10 mouse cellular contexts compared by ENCODE assay signal in genomic region chr16:30772802-30773201, GRCm38 (mm10).
A peak's percentile ranks its signal among the peaks of the same experiment; 100 is the strongest.
DNase-seq lines count a peak whose midpoint lies in the region; ATAC-seq and TF ChIP-seq lines count a peak whose summit lies in the region.
"Had no signal": no experiment of that assay in that cellular context is flagged by ENCODE, and none has a peak within 500 bp of the region (broad histone marks: within the 10 kb centered on the region; RNA-seq: fewer than 3 reads in every experiment).

No protein-coding gene starts in this region.

- no peak overlapping the region for H3K27ac ChIP-seq in kidney, postnatal 0 days
- H3K27ac ChIP-seq: hindbrain, embryonic 15.5 days had no signal

- WGBS in kidney, postnatal 0 days: 44% methylated on average over 3 of the region's 3 CpGs

- no peaks in the 10 kb centered on the region for H3K9me3 ChIP-seq in kidney, postnatal 0 days (replicated peaks; ENCODE audit: low read length)
- H3K9me3 ChIP-seq: hindbrain, embryonic 15.5 days had no signal

- TF ChIP-seq CTCF in kidney, postnatal 0 days (IDR thresholded peaks at IDR 0.05; ENCODE audit: low read depth): no peak

- no peak overlapping the region for H3K4me2 ChIP-seq in kidney, postnatal 0 days (ENCODE audit: low read length)
- H3K4me2 ChIP-seq: hindbrain, embryonic 15.5 days had no signal

- intact Hi-C loops in heart, postnatal 14 days (cut with DNase I): no loop called here

- H3K36me3 ChIP-seq in kidney, postnatal 0 days (ENCODE audit: insufficient read depth, low read length): no peaks in the 10 kb centered on the region
- H3K36me3 ChIP-seq: hindbrain, embryonic 15.5 days had no signal

- ATAC-seq in kidney, postnatal 0 days (replicated peaks; ENCODE audit: low FRiP score, low read depth): no peak

- H3K9ac ChIP-seq in kidney, postnatal 0 days (ENCODE audit: low read depth, low read length): no peak overlapping the region
- H3K9ac ChIP-seq: hindbrain, embryonic 15.5 days had no signal

- H3K4me1 ChIP-seq in kidney, postnatal 0 days (replicated peaks; ENCODE audit: insufficient read depth, low read length): peaks cover 18% of the 10 kb centered on the region

- peak; percentile 24 for DNase-seq in embryo, embryonic 10 days (ENCODE audit: low spot score)
- DNase-seq in embryo, embryonic 10.5 days (ENCODE audit: low spot score): no peak
- peak; percentile 59 for DNase-seq in kidney, postnatal 0 days (ENCODE audit: low spot score)
- DNase-seq in kidney, adult 11 months: no peak
- DNase-seq in heart, postnatal 14 days: peak; percentile 39 to 49
- DNase-seq in lung, postnatal 36 days: peak; percentile 65
- DNase-seq in left cerebral cortex, adult 9 months (ENCODE audit: low spot score in 2 of 2): no peak
- no peak for DNase-seq in ovary, adult 18-20 months (ENCODE audit: low spot score)
- DNase-seq: cerebellum, adult 11-12 months had no signal

- no peaks in the 10 kb centered on the region for H3K27me3 ChIP-seq in kidney, postnatal 0 days (ENCODE audit: insufficient read depth, low read length)
- H3K27me3 ChIP-seq: hindbrain, embryonic 15.5 days had no signal

- no peak overlapping the region for H3K4me3 ChIP-seq in kidney, postnatal 0 days (replicated peaks; ENCODE audit: low read depth, low read length)
- H3K4me3 ChIP-seq: hindbrain, embryonic 15.5 days had no signal

Comparison
In these comparisons a context has a peak if more than half of its experiments do, and no peak if none do; other contexts are left out.
1. DNase-seq: peak in embryo, embryonic 10 days (single experiment), kidney, postnatal 0 days (single experiment), heart, postnatal 14 days (2 of 2) and lung, postnatal 36 days (single experiment); none in embryo, embryonic 10.5 days (single experiment), kidney, adult 11 months (single experiment), left cerebral cortex, adult 9 months (0 of 2) and ovary, adult 18-20 months (single experiment).